Mouse (Mus musculus) adrenal gland, postnatal 25 days (tissue): ENCODE measurements around the gene Lef1. TPM values are rescaled to one million over a fixed set of nuclear protein-coding genes. Genes with fewer than 3 reads are reported as not detected.
A peak's percentile ranks its signal among the peaks of the same experiment; 100 is the strongest.

Source experiments
- DNase-seq: peaks from one replicate; pipeline ENCODE4 v3.0.0; 2021; ENCODE audit warnings: mixed read lengths
- total RNA-seq: library from RNA; stranded (reverse); gene quantifications from 2 replicates; pipeline ENCODE4 v1.2.3, GENCODE M21; 2021

Lef1 gene
- total RNA-seq, 1 experiment from 2014 or later, result 13.3 TPM

GRCm38 (mm10) chr3:131248444-131248843, 138.2 kb downstream of the Lef1 start:
- DNase-seq, result no peak

GRCm38 (mm10) chr3:131250283-131250682, 140.0 kb downstream of the Lef1 start:
- no peak for DNase-seq

- DNase-seq, result no peak
These were observed 140.7 kb downstream of the Lef1 start for GRCm38 (mm10) chr3:131250978-131251377.

DNA sequence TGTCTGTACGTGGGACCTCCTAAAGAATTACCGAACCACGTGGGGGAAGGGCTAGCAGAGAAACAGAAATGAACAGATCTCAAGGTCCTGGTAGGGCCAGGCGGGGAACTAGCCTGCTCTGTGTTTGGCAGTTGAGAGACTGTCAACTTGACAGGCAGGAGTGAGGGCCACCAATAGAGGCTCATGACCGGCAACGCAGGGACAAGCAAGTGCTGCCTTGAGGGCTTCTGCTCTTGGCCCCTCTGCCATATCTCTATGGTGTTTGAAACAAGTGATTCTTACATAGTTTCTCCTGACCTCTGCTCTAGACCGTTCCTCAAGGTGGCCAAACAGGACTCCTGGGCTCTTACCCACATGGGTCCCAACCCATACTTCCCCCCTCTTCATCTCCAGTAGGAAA, 141.3 kb downstream of the Lef1 start:
- no peak for DNase-seq

DNA sequence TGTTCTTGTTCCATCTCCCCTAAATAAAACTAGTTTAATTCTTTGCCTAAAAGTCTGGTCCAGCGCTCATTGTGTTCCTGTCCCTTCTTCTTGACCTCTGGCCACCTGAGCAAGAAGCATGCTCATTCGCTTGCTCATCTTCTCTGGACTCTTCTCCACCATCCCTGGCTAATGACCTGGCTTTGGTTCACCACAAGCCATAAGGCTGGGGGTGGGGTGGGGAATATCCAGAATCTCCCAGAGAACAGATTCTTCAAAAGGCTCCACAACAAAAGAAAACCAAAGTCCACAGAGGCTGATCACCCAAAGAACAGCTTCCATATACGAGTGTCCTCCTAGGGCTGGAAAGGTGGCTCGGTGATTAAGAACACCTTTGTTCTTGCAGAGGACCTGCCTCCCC, 144.7 kb downstream of the Lef1 start:
- DNase-seq, result no peak

GRCm38 (mm10) chr3:131255399-131255981, 145.2 kb downstream of the Lef1 start:
- no peak for DNase-seq

DNA sequence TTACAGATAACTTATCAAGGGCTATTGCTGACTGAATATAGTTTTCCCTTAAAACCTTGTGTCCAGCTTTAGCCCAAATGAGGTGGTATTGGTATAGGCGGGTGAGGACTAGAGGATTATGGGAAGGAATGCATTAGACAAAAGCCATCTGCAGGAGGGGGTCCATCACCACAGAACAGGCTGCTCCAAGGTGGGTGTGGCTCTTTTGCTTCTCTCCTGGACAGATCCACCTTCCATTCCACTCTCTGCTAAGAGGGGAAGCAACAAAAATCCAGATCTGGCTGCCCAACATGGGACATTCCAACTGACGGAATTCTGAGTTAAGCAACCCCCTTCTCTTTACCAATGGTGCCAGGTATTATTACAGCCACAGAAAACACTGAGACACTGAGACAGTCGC, 148.7 kb downstream of the Lef1 start:
- DNase-seq, result no peak

DNA sequence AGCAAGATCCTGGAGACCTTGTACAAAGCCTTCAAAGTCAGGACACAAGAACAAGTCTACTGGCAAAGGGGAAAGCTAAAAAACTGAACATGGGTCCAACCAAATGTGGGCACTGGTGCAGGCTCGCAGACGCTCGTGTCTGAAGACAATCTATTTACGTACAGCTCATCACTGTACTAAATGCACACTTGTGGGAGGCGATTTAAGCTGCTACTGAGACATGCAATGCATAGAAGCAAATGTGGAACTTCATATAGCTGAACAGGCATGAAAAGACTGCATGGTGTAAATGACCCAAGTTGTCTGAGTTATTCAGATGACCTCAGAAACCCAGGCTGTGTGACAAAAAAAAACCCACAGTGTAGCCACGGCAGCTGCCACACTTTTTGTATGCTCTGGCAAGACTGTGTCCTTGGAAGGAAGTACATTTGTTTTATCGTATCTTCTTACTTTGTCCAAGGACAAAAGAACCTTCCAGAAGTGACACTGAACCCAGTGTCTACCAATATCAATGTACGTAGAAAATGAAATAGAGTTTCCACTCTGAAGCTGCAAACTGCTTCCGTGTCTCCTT, 149.2 kb downstream of the Lef1 start:
- DNase-seq, result no peak

GRCm38 (mm10) chr3:131260418-131260817, 150.1 kb downstream of the Lef1 start:
- DNase-seq, result no peak

DNA sequence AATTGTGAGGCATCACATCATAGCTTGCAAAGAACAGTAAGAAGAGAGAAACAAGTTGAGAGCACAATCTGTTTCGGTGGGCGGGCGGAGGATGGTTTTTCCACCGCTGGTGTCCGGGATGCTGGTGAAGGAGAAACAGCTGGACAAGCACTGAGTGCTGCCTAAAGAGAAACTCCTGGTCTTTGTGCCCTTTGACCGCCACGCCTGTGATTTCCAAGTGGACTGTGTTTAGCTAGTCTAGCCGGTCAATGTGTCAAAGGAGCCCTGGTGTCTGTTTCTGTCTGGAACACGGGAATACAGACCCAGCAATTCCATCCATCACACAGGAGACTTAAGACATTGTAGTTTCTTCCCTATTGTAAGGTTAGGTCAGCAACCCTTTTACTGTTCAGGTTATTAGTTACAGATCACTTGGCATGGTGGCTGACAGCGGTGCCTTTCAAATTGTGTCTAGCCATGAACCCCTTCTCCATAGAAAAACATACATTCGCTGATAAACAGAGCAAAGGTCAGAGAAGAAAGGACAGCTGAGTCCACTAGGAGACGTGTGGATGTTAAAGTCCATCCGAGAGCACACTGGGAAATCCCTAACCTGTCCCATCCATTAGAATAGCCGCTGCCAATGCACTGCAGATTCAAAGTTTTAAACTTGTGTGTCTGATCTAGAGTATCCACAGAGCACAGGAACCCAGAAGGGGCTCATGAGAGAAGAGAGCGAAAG, 153.7 kb downstream of the Lef1 start:
- no peak for DNase-seq

GRCm38 (mm10) chr3:131265516-131265915, 155.2 kb downstream of the Lef1 start:
- DNase-seq, result no peak

DNA sequence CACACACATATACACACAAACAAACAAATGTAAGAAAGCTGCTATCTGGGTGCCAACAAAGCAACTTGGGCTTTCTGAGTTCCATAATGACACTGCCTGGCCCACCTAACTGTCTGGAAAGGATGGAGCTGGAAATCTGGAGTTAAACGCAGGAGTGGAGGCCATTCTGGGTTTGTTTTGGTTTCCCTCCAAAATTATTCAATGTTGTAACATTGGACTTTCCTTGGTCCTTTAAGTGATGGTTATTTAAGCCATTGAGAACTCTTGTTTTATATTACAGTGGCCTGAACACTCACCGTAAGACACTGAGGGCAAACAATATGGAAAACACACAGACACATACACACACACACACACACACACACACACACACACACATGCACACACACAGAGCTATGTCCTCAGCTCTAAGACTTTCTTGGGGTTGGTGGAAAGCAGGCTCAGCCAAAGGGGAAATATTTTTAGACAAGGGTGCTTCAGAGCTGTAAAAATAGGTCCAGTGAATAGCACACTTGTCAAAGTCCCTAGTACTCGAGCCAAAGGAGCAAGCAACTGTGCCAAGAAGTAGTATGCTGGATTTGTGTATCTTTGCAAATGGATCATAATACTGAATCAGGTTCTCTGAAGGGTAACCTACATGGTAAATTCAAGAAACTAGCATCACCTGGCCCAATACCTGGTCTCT, 156.2 kb downstream of the Lef1 start:
- DNase-seq, result no peak

- DNase-seq, result no peak
These were observed 160.1 kb downstream of the Lef1 start for GRCm38 (mm10) chr3:131270381-131270780.

GRCm38 (mm10) chr3:131271157-131271556, 160.9 kb downstream of the Lef1 start:
- peak; percentile 64 for DNase-seq

DNA sequence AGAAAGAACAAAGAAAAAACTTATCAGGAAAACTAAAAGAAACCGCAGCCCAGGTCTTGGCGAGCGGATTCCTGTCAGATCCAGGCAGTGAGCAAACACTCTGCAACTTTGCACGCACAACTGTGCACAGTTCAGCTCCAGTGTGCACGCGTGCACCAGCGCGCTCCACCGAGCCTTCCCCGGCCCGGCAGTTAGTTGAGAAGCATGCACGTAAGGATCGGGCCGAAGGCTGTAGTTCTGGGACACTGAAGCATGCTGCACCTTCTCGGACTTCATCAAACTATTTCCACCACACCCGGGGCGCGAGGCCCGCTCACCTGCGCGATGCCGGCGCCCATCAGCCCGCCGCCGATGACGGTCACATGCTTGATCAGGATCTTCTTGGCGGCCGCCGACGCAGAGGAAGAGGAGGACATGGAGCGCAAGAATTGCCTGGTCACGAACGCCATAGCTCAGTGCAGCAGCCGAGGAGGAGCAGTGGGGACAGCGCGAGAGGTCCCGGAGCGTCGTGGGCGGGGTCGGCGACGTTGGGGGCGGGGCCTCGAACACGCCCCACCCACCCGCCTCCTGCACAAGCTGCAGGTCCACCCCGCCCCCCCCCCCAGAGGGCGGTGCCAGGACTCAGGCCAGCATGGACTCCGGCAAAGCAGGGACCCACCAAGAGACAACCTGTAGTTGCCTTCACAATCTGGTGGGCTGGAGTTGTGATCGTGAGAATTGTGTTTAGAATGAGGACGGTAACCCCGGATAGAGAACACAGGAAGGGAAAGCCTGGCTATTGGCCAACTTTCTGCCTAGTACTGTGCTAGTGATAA, 161.5 kb downstream of the Lef1 start, which contains the start of gene Hadh:
Gene Hadh (minus strand): TSS at position 543 of the 815 bp plus-strand sequence.
- peak; percentile 87 for DNase-seq

GRCm38 (mm10) chr3:131272374-131273100, 162.3 kb downstream of the Lef1 start:
- no peak for DNase-seq

Other genes with a start within 250 kb of the Lef1 start
- 400 and 413 TPM in 2 replicates for gene Hadh, start 161.6 kb downstream of the Lef1 start, total RNA-seq
- 20.8 and 24.4 TPM in 2 replicates for gene Cyp2u1, start 192.8 kb downstream of the Lef1 start, total RNA-seq